Mouse (Mus musculus): ENCODE measurements around the gene Sgk2.

Gene Sgk2

DNA sequence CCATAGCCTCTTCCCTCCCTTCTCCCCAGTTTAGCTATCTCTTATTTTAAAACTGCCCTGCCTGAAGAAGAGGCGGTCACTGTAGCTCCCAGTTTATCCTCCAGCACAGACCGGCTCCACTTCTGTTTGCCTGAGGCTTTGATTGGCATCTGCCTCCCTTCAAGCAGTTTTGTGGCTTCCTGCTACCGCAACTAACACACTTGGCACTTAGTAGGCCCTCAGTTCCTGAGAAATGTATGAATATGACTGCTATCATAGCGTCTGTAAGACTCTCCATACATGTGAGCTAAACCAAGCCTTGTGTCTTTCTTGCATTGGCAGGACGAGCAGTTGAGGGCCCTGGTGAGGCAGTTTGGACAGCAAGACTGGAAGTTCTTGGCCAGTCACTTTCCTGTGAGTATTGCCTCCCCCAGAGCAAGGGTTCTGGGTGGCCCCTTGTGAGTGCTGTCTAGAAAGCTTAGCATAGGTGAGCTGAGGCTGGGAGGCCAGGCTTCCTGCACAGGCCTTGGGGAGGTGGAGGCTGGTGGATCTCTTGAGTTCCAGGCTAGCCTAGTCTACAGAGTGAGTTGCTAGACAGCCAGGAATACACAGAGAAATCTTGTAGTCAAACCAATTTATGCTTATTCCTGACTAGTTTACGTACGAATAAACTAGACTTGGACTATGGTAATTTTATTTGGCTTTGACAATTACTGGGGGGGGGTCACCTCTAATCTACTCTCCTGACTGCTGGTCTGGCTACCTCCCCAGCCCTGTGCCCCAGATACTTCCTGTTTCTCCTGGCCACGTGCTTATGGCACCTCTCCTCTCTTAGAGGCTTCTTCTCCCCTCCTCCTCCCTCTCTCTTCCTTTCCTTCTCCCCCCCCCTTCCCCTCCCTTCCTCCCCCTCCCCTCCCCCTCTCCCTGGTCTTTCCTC, 74.3 kb downstream of the Sgk2 start:
- DNase-seq: no peak

DNA sequence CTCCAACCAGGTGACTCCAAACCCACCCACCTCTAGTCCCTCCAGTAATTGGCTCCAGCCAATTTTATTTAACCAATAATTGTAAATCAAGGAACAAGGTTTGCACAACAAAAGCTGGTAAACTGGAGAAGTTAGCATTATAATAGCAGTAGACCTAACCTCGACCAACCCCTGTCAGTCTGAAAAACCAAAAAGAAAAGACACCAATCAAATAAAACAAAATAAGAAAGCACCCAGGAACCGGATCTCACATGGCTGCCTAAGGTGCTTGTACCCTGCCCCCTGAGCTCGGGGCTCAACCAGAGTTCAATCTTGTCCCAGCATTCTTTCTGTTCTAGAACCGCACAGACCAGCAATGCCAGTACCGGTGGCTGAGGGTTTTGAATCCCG, 75.0 kb downstream of the Sgk2 start:
- DNase-seq: no peak

All from layer of hippocampus, adult 9-11 months (tissue).